Mouse (Mus musculus): ENCODE data around the gene Ttc28.

Gene Ttc28

DNA sequence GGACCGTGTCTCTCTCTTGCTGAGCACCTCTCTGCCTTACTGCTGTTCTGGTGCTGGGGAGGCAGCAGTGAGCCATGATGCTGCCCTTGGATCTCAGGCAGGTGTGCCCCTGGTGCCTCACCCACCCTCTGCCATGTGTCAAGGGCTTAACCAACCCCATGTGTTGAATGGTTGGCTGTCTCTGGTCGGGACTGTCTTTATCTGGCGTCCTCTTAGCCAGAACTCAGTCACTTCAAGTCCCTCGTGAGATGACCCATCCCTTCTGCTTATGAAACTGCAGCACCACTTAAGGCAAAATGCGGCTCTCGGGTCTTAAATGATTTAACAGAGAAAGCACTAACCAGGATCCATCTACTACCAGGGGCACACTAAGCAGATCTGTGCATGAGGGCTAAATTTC lies 283.3 kb downstream of the Ttc28 start:
- DNase-seq (ENCODE audit: low spot score in 2 of 2) = no peak

GRCm38 (mm10) chr5:111163377-111163776 lies 283.8 kb downstream of the Ttc28 start:
- no peak for DNase-seq (ENCODE audit: low spot score in 2 of 2)

- DNase-seq (ENCODE audit: low spot score in 2 of 2) = no peak
Measured at GRCm38 (mm10) chr5:111164348-111164920, 284.8 kb downstream of the Ttc28 start.

GRCm38 (mm10) chr5:111170383-111170782 lies 290.8 kb downstream of the Ttc28 start:
- DNase-seq (ENCODE audit: low spot score in 2 of 2) = no peak

GRCm38 (mm10) chr5:111175410-111175809 lies 295.8 kb downstream of the Ttc28 start:
- DNase-seq (ENCODE audit: low spot score in 2 of 2) = no peak

DNA sequence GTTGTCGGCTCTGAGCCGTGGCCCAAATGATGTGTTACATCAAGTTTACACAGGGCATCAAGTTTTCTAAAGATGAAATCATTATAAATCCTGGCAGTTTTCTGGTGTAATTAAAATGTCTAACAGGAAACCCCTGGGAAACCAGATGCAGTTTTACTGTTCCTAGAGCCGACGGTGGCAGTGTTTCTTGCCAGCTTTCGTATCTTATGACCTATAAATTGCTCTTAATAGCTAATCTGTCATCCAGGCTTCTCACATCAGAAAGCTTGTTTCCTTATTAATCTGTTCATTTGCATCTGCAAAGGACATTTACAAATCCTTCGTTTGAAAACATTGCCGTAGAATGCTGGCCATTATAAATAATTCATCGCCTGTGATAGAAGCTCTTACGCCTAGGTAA lies 296.2 kb downstream of the Ttc28 start:
- no peak for DNase-seq (ENCODE audit: low spot score in 2 of 2)

DNA sequence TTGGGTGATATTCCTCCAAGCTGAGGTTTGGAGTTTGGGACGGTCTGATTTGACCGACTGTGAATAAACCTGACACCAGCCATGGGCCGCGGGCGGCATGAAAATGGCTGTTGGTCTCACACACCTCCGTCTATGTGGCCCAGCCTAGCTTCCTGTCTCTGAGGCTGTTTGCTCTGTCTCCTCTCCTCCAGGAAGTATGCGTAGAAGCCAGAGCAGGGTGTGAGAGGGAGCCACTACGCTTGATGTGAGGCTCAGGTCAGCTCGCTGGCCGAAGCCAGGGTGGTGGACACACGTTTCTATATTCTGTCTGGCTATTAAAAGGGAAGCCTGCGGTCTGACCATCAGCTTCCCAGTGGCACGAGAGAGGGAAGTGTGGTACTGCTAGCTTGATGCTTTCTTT lies 296.8 kb downstream of the Ttc28 start:
- DNase-seq (ENCODE audit: low spot score in 2 of 2) = no peak

DNA sequence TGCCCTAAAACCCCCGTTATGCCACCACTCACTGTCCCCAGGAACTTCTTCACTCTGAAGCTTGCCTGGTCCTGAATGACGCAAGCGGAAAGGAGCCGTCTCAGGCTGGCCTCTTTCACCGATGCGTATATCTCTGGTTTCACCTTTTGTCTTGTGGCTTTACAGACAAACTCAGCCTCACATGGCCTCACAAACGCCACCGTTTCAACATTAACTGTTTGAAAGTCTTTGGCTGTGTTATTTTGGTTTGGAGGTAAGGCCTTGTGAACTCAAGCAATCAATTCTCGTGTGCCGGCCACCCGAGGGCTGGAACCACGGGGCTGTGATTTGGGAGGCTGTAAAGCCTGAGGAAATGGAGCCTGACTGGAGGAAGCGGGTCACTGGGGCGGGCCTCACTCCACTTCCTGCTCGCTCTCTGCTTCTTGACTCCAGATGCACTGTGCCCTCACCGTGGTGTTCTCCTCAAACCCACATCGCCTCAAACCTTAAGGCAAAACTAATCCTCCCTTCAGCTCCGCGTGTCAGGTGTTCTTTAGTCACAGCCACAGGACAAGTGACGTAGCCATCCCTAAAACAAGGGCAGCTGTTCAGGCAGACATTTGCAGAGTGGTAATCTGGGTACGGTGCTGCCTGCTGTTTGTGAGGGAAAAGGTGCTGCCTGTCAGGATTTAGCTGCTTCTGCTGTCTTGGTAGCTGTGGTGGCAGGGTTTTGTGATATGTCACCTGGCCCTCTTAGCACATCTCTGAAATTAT lies 298.9 kb downstream of the Ttc28 start:
- DNase-seq (ENCODE audit: low spot score in 2 of 2) = no peak

GRCm38 (mm10) chr5:111179651-111180050 lies 300.0 kb downstream of the Ttc28 start:
- no peak for DNase-seq (ENCODE audit: low spot score in 2 of 2)

DNA sequence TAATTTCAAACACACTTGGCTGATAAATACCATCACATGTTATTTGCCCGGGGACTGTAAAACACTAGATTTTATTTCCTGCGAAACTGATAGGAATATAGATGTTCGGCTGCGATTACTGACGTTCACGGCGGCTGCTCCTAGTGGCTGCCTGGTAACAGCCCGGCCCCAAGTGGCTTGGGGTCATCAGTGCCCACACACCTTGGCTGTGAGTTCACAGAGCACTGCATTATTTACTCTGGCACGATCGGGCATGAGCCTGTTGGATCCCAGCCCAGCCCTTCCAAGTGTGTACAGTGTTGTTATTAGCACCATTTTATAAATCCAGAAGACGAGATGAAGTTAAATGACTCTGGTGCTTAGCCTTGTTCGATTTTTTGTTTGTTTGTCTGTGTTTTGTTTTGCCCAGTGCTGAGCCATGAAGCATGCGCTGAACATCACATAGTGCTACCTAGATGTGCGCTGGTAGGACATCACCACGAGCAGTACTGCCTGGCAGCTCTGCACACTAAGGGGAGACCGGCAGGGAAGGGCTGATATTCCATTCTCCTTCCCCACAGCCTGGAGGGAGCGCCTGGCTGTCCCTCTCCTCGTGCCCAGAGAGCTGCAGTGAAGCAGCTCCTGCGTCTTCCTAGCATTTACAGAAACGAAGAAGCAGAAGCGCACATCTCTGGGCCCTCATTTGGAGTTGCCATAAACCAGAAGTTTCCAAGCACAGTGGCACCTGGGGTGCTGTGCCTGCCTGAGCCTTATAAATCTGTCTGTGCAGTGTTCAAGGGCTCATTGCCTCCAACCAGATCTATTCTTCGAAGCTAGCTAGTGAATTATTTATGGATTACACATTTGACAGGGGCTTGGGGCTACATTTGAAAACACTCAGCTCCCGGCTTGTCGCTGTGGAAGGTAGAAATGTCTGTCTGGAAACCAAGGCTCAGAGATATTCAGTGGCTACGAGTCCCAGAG lies 300.8 kb downstream of the Ttc28 start:
- no peak for DNase-seq (ENCODE audit: low spot score in 2 of 2)

DNA sequence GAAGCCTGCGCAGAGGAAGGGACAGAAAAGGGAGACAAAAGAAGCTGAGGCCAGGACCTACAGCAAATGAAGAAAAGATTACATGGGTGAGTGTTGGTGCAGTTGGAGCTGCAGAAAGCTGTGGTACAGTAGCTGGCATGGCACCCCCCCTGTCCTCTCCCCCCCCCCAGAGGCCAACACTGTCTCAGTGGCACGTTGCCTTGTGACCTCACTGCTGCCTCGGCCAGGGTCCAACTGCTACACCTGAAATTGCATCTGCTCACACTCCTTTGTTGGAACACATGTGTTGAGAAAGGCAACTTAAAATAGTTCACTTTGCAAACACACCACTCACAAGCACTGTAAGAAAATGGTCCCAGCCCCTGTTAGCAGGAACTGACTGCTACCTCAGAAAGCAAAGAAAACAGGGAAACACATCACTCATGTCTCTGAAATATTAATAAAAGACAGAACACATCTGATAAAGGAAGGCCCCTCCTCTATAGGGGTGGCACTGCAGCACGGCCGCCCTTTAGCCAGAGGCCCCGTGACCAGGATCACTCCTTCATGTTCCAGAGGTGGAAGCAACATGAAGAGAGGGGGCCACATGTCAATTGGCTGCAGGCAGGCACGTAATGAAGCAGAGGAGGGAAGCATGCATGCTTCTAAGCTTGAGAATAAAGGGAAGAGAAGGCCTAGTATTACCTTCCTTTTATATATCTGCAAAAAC lies 301.8 kb downstream of the Ttc28 start:
- no peak for DNase-seq (ENCODE audit: low spot score in 2 of 2)

DNA sequence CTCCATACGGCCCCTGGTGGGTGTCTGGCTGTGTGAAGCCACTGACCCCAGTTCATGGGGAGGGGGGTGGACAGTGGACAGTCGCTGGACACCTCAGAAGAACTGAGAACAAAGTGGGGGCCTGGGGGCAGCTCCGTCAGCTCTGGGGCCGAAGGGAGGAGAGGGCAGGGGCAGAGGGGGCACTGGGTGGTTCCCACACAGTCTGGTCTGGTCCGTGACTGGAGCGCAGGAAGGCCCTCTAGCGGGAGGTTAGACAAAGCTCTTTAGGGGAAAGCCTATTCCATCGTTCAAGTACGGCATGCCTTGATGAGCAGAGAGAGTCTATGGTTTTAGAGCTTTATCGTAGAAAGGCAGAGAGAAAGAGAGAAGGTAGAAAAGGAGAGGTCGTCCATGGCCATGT lies 307.0 kb downstream of the Ttc28 start:
- no peak for DNase-seq (ENCODE audit: low spot score in 2 of 2)

DNA sequence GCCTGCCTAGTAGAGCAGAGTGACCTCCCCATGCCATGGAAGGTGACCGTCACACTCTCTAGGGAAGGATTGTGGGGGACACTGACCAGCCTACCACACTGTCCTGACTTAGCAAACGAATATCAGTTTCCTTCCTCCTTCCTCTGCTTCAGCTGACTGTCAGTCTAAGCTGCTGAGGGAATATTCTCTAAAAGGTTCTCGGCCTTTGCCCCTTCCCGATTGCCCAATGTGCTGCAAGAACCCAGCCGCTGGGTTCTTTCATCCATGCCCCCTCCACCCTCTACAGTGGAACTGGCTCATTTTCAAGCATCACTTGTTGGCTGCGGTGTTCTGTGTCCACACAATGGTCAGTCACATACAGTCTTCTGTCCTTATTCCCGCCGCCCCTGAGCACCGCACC lies 312.4 kb downstream of the Ttc28 start:
- no peak for DNase-seq (ENCODE audit: low spot score in 2 of 2)

GRCm38 (mm10) chr5:111194829-111195228 lies 315.2 kb downstream of the Ttc28 start:
- DNase-seq (ENCODE audit: low spot score in 2 of 2) = no peak

DNA sequence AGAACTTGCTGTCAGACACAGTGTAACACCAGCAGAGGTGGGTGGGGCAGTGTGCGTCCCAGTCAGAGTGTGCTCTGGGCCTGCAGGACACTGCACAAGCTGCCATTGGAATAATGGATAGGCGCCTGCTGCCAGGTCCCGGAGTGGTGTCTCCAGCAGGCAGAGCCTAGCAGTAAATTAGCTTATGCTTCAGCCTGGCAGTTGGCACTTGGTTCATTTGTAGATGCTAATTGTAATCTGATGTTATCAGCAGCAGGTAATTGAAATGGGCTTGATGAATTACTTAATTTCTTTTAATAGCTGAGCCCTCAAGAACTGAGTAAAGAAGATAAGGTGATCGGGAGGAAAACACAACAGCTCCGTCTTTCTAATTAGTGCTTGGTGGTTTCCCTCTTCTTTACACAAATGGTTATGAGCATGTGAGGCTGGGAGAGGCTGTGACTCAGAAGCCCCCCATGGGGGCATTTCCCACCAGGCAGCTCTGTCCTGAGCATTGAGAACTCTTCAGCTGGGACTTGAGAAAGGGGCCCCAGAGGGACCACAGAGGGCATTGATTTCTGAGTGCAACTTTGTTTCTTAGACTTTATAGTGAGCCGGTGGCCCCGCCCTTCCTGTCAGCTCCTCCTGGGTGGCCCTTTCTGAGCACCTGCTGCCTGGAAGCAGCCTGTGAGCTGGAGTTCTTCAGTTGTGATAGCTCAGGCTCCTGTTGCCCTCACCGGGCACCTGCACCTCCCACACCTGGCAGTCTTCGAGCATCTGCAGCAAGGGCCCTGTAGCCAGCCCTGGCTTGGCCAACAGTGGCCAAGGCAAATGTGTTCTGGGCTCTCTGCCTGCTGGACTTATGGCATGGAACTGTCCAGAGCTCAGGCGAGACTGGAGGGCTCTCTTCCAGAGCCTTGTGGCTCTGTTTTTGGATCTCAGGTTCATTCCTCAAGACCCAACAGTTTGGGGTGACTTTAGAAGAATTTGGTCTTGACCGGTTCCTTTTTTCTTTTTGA lies 316.2 kb downstream of the Ttc28 start:
- DNase-seq (ENCODE audit: low spot score in 2 of 2) = no peak

DNA sequence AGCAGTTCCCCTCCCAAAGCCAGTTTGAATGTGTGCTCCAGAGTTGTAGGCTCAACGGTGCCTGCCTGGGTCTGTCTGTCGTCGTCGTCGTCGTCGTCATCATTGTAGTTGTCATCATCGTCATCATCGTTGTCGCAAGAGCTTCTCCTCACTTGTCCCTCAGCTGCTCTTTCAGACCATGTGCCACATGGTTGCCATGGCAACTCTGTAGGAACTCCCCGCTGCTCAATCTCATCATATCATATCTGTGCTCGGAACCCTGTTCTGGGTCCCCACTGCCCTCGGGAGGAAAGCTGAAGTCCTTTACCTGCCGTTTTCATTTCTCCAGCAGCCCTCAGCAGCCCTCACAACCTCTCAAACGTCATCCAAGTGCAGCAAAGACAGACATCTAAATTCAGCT lies 318.1 kb downstream of the Ttc28 start:
- no peak for DNase-seq (ENCODE audit: low spot score in 2 of 2)

GRCm38 (mm10) chr5:111200167-111200840 lies 320.7 kb downstream of the Ttc28 start:
- no peak for DNase-seq (ENCODE audit: low spot score in 2 of 2)

- no peak for DNase-seq (ENCODE audit: low spot score in 2 of 2)
Measured at GRCm38 (mm10) chr5:111200915-111201610, 321.5 kb downstream of the Ttc28 start.

GRCm38 (mm10) chr5:111204221-111204620 lies 324.6 kb downstream of the Ttc28 start:
- no peak for DNase-seq (ENCODE audit: low spot score in 2 of 2)

Measured in urinary bladder, adult 18-20 months (tissue).